Mouse (Mus musculus): ENCODE results near the gene Hic1. TPM values are rescaled to one million over a fixed set of nuclear protein-coding genes. Genes with fewer than 3 reads are reported as not detected.

Gene Hic1
- 0.35 and 0.61 TPM in 2 replicates for total RNA-seq (2017)

GRCm38 (mm10) chr11:75169405-75170080 lies at the start of gene Hic1:
TSS of gene Hic1 (minus strand) at chr11:75169519.
- no peak for ATAC-seq (ENCODE audit: extremely low read depth, insufficient number of reproducible peaks, low FRiP score, poor library complexity, severe bottlenecking)

GRCm38 (mm10) chr11:75214081-75214950 lies 45.0 kb upstream of the Hic1 start:
- no peak for ATAC-seq (ENCODE audit: extremely low read depth, insufficient number of reproducible peaks, low FRiP score, poor library complexity, severe bottlenecking)

- no peak for ATAC-seq (ENCODE audit: extremely low read depth, insufficient number of reproducible peaks, low FRiP score, poor library complexity, severe bottlenecking)
Measured at GRCm38 (mm10) chr11:75213372-75214080, 44.2 kb upstream of the Hic1 start.

- no peak for ATAC-seq (ENCODE audit: extremely low read depth, insufficient number of reproducible peaks, low FRiP score, poor library complexity, severe bottlenecking)
Measured at GRCm38 (mm10) chr11:75212876-75213275, 43.6 kb upstream of the Hic1 start.

GRCm38 (mm10) chr11:75212031-75212667 lies 42.8 kb upstream of the Hic1 start:
- ATAC-seq (ENCODE audit: extremely low read depth, insufficient number of reproducible peaks, low FRiP score, poor library complexity, severe bottlenecking): no peak

GRCm38 (mm10) chr11:75210755-75211154 lies 41.4 kb upstream of the Hic1 start:
- no peak for ATAC-seq (ENCODE audit: extremely low read depth, insufficient number of reproducible peaks, low FRiP score, poor library complexity, severe bottlenecking)

GRCm38 (mm10) chr11:75210093-75210492 lies 40.8 kb upstream of the Hic1 start:
- ATAC-seq (ENCODE audit: extremely low read depth, insufficient number of reproducible peaks, low FRiP score, poor library complexity, severe bottlenecking): no peak

- ATAC-seq (ENCODE audit: extremely low read depth, insufficient number of reproducible peaks, low FRiP score, poor library complexity, severe bottlenecking): no peak
Measured at GRCm38 (mm10) chr11:75209363-75209762, 40.0 kb upstream of the Hic1 start.

- ATAC-seq (ENCODE audit: extremely low read depth, insufficient number of reproducible peaks, low FRiP score, poor library complexity, severe bottlenecking): no peak
Measured at GRCm38 (mm10) chr11:75206347-75206746, 37.0 kb upstream of the Hic1 start.

GRCm38 (mm10) chr11:75204472-75204871 lies 35.2 kb upstream of the Hic1 start:
- ATAC-seq (ENCODE audit: extremely low read depth, insufficient number of reproducible peaks, low FRiP score, poor library complexity, severe bottlenecking): no peak

- ATAC-seq (ENCODE audit: extremely low read depth, insufficient number of reproducible peaks, low FRiP score, poor library complexity, severe bottlenecking): no peak
Measured at GRCm38 (mm10) chr11:75203926-75204325, 34.6 kb upstream of the Hic1 start.

GRCm38 (mm10) chr11:75201721-75202120 lies 32.4 kb upstream of the Hic1 start:
- ATAC-seq (ENCODE audit: extremely low read depth, insufficient number of reproducible peaks, low FRiP score, poor library complexity, severe bottlenecking): no peak

- ATAC-seq (ENCODE audit: extremely low read depth, insufficient number of reproducible peaks, low FRiP score, poor library complexity, severe bottlenecking): no peak
Measured at GRCm38 (mm10) chr11:75200935-75201334, 31.6 kb upstream of the Hic1 start.

- no peak for ATAC-seq (ENCODE audit: extremely low read depth, insufficient number of reproducible peaks, low FRiP score, poor library complexity, severe bottlenecking)
Measured at GRCm38 (mm10) chr11:75199951-75200350, 30.6 kb upstream of the Hic1 start.

GRCm38 (mm10) chr11:75198792-75199191 lies 29.5 kb upstream of the Hic1 start:
- no peak for ATAC-seq (ENCODE audit: extremely low read depth, insufficient number of reproducible peaks, low FRiP score, poor library complexity, severe bottlenecking)

- no peak for ATAC-seq (ENCODE audit: extremely low read depth, insufficient number of reproducible peaks, low FRiP score, poor library complexity, severe bottlenecking)
Measured at GRCm38 (mm10) chr11:75197956-75198355, 28.6 kb upstream of the Hic1 start.

GRCm38 (mm10) chr11:75196131-75196530 lies 26.8 kb upstream of the Hic1 start:
- no peak for ATAC-seq (ENCODE audit: extremely low read depth, insufficient number of reproducible peaks, low FRiP score, poor library complexity, severe bottlenecking)

- no peak for ATAC-seq (ENCODE audit: extremely low read depth, insufficient number of reproducible peaks, low FRiP score, poor library complexity, severe bottlenecking)
Measured at GRCm38 (mm10) chr11:75194850-75195461, 25.6 kb upstream of the Hic1 start.
